Mouse (Mus musculus) cerebellum, postnatal 25 days (tissue): Measurements from ENCODE around the gene Prune2.

Experiments
- DNase-seq, 2 experiments: peaks; one replicate each; pipeline ENCODE4 v3.0.0; 2021; ENCODE audit warnings: mixed read lengths in 2 of 2

Gene Prune2

DNA sequence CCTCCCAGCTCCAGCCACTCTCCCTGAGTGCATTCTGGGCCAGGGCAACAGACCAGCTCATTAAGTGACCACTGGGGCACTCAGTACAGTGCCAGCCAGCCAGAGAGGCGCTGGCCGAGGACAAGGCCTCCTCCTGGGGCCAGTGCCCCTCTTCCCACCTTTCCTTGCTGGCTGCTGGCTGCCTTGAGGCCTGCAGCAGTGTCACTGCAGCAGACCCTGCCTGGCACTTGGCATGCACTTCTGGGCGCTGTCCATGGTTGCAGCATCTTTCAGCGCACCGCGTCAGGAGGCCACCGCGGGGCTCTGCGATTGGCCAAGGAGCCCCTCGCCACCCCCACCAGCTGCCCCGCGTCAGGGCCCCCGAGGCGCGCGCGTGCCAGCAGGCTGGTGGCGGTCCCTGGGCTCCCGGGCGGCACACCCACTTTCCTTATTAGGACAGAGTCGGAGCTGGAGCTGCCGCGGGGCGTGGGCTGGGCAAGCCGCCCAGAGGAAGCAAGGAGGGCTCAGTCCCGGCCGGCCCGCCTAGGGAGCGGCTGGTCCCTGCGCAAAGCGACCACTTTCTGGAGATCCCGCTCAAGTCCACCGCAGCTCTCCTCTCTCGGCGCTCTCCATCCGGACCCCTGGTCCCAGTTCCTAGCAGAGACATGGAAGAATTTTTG, at the start of gene Prune2:
Gene Prune2, plus strand, starts transcription at position 506 of the 659 bp plus-strand sequence.
- DNase-seq: peak; percentile 40 to 56

DNA sequence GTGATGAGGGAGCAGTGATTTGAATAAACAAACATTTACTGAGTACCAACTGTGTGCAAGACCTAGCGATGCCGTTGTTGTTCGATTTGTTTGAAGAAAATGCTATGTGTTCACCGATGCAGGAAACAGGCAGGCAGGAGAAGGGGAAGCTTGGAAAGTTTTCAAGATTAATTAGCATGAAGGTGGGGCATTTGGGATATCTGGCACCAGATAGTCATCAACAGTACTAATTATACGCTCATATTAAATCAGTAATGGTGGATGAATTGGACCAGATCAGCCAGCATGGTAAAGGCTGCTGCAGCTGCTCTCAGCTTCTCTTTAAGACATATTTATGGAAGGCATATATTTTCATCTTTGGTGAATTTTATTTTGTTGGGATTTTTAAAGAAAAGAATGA, 44.4 kb upstream of the Prune2 start:
- DNase-seq: no peak

DNA sequence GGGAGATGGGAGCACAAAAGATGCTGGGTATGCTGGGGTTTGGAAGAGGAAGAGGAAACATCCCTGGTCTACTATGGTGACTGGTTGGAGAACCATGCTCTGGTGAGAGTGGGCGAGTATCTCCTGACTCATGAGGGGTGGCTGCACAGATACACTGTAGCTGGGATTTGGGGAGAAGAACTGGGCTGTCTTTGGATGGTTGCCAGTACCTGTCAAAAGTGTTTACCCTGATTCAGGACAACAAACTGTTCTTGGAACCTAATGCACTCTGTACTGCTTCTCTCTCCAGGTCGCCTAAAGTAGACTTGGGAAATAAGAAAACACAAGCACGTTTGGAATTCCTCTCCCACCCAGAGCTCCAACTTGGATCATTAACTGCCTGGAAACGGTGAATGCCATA, 31.4 kb upstream of the Prune2 start:
- no peak for DNase-seq

DNA sequence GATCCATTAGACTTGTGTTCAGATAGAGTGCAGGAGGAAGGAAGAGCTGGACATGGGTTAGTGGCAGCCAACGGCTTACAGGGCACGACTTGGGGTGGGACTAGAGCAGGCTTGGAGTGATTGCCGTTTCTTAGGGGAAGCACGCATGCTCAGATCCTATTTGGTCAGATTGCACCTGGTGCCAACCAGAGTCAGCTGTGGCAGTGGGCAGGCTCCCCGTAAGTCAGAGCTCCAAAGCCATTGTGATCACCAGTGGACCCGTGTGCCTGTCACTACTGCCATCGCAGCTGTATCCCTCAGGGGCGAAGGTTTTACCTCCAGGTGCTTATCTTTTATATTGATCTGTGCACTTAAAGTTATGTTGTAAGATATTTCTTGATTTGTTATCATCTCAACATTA, 21.3 kb upstream of the Prune2 start:
- no peak for DNase-seq

DNA sequence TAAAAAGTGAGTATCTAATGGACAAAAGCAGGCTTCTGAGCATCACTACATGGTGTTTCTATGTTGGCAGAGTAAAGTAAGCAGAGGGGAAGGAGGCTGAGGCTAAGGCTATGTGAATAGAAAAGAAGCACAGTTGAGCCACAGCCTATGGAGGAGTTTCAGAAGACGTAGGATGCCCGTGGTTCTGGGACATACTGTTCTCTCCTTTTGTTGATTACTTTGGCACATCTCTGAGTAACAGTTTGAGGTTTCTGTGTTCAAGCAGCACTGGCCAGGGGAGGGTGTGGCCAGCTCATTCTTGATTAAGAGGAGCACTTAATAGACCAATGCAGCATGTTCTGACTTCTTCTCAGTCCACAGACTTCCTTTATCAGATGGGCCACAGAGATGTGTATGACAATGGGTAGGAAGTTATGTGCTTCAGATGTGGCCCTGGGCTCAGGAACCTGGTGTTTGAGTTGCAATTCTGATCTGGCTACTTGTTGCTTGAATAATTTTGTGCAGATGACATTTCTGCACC, 7.1 kb upstream of the Prune2 start:
- no peak for DNase-seq

DNA sequence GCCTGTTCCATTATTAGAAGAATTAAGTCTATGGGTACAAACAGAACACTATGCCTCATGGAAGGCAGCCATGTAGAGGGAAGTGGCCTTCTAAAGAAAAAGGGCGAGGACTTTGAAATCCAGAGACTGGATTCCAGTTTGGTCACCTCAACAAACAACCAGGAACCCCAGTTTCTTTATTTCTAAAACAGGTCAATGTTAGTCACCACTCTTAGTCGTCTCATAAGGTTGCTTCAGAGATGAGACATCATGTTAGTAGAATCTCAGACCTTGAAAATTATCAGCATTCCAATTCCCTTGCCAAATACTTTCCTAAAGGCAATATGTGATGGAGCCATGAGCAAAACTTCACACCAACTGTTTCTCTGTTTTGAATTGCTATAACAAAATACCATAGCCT, 6.6 kb upstream of the Prune2 start:
- DNase-seq: no peak

DNA sequence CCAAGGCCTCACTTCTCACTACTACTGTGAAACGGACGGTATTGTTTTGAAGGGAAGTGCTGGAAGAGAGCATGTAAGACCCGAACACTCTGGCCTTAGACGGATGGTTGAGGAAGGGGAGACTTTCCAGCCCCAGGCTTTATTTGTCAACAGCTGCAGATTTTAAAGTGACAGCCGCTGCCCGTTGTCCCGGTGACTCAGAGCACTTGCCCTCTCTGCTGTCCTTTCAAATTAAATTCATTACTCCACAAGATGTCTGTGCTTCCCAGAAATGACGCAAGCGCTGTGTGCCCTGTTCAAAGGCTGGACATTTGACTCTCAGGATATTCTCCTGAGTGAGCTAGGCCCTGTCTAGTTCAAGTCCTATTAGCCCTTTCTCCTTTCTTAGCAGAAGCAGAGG, 5.9 kb upstream of the Prune2 start:
- DNase-seq: no peak

DNA sequence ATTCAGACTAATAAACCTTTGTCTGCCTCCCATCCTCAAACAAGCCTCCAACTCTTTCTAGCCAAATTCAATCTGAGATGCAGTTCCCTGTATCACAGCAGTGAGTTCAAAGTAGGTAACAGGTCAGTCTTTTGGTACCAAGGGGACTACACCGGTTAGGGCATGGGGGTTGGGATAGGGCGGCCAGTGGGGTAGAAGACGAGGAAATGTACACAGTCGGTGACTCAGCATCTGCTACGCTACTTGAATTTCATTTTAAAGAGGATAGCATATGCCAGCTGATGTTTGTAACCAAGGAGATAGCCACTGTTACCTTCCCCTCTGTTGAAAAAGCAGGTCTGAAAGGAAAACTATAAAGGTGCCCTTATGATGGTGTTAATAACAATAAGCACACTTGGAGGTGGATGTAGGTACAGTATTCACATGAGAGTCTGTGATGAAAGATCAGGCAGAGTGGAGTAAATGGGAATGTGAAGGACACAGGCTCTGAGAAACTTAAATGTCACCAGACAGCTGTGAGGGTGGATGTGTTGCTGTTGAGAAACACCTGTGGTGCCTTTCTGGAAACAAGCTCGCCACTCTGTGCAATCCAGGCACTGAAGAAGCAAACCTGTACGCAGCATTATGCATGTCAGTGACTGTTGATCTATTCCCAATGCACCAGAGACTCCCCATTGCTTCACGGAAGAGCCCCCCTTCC, 5.1 kb upstream of the Prune2 start:
- no peak for DNase-seq

DNA sequence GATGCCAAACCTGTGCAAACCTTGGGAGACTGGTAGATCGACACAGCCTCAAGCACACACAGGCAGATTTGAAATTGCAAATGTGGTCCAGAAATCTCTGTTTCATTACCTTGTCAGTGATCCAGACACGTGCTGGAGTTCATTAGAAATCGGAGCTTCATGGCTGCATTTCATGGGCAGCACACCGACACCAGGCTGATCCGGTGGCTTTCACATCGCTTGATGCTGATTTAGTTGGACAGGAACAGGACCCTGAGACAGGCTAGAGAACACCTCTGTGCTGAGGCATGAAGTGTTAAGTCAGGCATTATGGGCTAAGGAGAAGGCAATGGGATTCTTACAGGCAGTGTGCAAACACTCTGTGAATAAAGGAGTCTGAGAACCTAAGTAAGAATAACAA, 1.2 kb upstream of the Prune2 start:
- DNase-seq: no peak

DNA sequence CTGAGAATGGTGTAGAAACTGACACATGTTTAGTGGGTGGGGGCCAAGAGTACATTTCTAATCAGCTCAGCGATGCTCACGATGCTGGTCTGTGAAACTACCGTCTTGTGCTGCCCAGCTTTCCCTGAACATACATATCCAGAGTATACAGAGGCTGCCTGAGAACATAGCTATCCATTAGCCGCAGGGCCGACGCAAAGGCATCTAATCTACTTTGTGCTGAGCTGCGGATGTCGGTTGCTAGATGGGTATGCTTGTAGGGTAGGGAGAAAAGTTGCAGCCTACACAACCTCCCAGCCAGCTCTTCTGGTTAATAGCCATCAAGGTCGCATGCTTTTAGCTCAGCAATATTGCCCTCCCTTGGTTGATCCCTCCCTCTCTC, 696 bp upstream of the Prune2 start:
- peak in 1 of 2 experiments; percentile 6 for DNase-seq

DNA sequence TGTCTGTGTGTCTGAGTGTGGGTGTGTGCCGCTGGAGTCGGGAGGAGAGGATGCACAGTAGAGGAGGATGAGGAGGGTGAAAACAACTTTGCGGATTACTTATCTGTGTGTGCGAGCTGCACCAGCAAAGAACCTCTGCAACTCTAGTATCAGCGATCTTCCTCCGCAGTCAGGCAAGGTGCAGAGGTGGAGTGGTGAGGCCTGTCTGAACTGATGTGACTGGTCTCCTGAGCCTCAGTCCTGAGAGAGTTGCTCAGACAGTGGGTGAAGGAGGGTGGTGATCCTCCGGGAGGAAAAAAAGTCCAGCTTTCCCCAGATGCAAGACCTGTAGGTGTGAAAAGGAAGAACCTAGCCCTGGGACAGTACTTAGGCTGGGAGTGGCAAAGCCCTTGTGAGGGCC, 401 bp downstream of the Prune2 start:
- peak in 1 of 2 experiments; percentile 7 for DNase-seq

DNA sequence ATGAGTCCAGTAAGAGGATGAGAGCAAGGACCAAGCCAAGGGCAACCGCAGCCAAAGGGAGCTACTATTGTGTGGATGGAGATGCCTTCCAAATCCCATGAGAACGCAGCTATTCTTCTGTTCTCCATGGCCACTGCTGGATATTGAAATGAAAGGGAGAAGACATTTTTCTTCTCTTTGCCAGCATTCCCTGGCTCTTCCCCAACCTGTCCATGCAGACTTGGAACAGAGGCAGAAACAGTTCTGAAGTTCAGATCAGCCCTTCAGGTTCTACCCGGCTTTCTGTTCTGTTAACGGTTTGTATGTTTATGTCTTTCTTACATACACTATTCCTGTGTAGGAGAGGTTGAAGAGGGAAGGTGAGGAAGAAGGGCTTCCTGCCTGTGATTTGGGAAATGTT, 3.1 kb downstream of the Prune2 start:
- DNase-seq: no peak

DNA sequence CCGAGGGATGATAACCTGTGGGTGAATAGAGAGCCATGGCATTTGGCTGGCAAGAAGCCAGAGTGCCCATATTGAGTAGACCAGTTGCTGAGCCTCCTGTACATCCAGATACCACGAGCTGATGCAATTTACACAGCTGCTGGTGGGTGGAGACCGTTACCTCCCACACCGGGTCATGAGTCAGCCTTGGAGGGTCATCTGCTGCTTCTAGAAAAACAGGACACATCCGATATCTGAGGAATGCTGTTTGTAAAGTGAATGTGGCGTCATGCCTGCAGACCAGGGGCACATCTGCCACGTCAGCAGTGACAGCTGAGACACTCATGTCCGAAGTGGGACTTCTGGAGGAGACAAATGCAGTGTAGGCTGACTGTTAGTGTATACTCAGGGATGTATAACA, 3.6 kb downstream of the Prune2 start:
- no peak for DNase-seq

DNA sequence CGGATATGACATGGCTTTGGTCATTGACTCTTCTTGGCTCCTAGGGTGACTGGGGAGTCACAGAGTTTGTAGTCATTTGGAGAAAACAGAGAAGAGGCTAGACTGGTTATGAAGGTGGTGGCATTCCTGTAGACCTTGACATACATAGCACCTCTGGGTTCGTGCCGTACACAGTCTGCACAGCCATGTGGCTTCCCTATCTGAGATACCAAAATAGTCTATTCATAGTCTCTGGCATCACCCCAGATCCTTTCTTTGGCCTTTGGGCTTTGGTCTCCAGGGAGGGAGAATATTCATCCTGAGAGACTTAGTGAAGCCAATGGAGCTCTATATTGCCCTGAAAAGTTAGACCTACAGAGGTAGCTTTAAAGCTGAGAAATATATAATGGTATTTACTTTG, 5.1 kb downstream of the Prune2 start:
- DNase-seq: no peak

DNA sequence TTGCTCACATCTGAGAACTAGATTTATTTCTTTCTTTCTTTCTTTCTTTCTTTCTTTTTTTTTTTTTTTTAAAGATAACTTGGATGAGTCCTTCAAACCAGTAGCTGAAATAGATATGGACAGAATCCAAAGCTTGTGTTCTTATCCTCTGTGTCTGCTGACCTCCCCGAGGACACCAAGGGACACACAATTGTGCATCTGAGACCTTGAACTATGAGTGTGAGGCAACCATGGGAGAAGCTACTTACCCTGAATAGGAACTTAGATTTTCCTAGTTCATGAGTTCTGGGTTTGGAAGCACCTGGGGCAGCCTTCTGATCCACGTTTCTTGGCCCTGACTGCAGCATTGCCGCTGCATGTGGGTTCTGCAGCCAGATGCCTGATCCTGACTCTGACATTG, 7.3 kb downstream of the Prune2 start:
- DNase-seq: no peak

DNA sequence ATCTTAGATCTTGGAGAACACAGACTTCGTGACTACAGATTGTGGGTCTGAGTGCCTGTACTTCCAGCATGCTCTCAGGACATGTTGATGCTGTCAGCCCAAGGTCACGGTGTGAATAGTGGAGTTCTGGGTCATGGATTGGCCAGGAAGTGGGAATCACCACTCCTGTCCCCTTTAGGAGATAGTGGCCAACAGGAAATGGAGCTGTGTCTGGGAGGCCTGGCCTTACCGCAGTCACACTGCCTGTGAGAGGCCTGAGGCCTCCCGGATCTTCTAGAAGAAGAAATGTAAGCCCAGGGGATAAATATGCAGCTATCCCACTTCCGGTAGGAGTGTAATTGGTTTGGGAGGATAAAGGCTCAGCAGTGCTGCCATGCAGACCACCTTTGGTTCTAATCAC, 12.8 kb downstream of the Prune2 start:
- DNase-seq: no peak

DNA sequence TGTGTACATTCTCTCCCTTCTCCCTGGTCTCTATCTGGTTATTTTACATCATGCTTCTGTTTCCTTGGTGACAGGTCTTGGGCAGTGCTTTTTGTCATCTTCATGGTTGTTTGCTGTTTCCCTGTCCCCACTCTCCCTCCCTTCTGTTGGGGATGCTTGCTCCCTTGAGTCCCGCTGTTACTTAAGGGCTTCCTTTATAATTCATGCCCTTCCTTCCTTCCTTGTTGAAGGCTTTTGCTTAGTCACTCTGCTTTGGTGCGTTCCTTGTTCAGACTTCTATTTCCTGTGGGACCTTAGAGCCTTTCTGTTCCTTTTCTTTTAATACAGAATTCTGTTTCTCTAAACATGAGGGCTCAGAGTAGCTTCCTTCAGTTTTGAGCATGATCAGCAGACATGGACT, 14.7 kb downstream of the Prune2 start:
- DNase-seq: no peak

DNA sequence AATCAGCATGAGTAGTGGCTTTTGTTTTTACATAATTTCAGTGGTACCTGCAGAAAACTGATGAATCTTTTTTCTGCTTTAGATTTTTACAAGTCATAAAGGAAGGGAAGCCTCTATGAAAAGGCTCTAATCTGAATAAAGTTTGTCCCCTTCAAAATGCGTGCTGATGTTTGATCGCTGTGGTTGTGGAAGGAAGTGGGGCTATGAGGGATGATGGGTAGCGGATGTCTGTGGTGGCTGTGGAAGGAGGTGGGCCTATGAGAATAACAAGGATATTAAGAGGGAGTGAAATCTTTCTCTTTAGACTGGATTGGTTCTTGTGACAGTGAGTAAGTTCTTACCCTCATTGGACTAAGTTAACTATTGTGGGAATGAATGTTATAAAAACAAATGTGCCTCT, 23.0 kb downstream of the Prune2 start:
- no peak for DNase-seq

DNA sequence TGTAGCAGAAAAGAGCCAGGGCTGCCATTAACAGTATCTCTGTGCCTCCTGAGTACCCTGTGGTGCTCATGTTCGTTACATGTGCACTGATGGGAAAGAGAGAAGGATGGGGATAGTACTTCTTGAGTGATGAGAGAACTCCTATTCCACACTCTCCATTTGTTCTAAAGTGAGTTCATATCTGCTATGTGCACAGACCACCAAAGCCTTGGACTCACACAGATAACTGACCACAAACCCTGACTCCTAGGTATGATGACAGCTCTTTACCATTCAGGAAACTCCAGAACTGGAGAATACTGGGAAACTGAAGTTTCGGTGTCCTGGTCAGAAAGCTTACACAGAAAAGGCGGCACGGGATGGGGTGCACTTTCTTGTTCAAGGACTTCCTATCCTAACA, 25.8 kb downstream of the Prune2 start:
- no peak for DNase-seq

DNA sequence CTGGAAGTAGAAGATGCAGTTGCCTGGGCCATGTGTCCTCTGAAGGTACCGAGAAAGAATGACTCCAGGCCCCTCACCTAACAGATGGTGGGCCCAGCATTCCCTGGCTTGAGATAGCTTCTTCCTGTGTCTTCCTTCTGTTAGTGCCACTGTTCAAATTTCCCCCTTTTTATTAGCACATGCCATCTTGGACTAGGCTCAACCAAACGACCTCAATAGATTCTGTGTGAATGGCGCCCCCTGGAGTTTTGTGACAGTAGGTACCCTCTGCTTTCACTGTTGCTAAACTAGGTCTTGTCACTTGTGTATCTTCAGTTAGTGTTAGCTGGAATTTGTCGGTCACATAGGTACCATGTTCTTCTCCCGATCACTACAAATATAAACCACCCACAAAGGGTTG, 29.0 kb downstream of the Prune2 start:
- DNase-seq: peak; percentile 56 to 73

DNA sequence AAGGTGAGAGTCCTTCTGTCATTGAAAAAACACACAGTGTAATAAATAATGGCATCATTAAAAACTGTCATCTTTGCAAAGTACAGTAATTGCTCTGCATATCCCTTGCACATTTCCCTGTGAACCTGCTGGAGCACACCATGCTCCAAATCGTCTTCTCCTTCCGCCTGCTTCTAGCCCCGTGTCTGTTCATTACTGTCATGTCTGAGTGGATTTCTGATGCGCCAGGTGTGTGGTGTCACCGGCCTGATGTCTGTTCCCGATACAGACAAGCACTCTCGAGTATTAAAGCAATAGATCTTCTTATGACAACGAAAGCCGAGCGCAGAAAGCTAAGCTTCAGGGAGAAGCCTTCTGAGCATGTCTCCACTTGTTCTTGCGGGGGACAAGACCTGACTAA, 32.1 kb downstream of the Prune2 start:
- DNase-seq: no peak

DNA sequence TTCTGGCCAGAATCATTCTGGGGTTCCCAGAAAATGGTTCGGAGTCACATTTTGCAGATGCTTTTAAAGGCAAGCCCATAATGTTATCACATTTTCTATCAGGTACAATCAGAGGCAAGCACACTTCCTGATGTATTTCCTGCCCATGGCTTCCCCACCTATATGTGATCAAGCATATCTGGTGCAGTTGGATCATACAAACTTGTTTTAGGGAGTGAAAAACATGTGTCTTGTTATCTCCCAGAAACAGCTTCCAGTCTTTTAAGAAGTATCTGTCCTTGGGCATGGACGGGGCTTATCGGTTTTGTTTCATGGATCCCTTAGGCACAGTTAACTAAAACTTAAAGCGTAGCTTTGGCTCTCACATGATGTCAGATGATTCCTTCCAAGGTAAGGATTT, 36.2 kb downstream of the Prune2 start:
- no peak for DNase-seq

DNA sequence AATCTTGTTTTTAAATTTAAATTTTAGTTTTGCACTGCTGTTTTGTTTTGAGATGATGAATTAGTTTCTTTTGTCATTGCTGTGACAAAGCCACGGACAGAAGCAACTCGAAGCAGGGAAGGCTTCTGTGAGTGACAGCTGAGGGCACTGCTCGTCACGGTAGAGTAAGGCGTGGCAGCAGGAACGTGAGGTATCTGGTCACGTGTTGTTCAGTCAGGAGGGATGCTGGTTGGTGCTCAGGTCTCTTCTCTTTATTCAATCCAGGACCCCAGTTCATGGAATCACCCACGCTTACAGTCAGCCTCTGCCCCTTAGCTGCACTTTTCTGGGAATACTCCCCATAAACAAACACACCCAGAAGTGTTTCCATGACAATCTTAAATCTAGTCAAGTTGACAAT, 38.3 kb downstream of the Prune2 start:
- DNase-seq: no peak

DNA sequence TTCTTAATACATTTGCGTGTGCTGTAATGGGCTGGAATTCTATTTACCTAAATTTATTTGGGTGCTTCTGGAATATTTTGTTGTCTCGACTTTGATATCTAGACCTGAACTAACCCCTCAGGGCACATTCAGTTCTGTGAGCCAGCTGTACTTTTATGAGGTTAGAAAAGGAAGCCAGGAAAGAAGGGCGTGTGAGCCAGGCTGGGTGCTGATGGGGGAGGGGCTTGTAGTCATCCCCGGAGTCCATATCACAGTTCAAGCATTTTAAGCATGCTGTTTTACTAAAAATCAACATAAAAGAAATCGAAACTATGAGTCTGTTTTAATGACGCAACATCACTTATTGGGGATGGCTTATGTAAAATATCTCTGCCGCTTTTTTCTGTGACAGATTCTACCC, 42.0 kb downstream of the Prune2 start:
- no peak for DNase-seq
